20 mouse cellular contexts compared by ENCODE assay signal in genomic region chr7:25645074-25645473, GRCm38 (mm10). TPM values are rescaled to one million over a fixed set of nuclear protein-coding genes. Genes with fewer than 3 reads are reported as not detected.
DNase-seq lines count a peak whose midpoint lies in the region; ATAC-seq and TF ChIP-seq lines count a peak whose summit lies in the region.
"Had no signal": no experiment of that assay in that cellular context is flagged by ENCODE, and none has a peak within 500 bp of the region (broad histone marks: within the 10 kb centered on the region; RNA-seq: fewer than 3 reads in every experiment).

No protein-coding gene starts in this region.

- TF ChIP-seq EP300 in stomach, postnatal 0 days (optimal IDR thresholded peaks at IDR 0.05) = no peak

- no peak overlapping the region for H3K27ac ChIP-seq in stomach, embryonic 16.5 days (ENCODE audit: low read length)
- H3K27ac ChIP-seq in stomach, postnatal 0 days (replicated peaks) = no peak overlapping the region
- H3K27ac ChIP-seq in kidney, embryonic 16.5 days (ENCODE audit: low read length) = peak overlapping the region; percentile 32; the same call in 1 of the 2 replicates
- H3K27ac ChIP-seq: forebrain, embryonic 15.5 days; hindbrain, embryonic 15.5 days; neural tube, embryonic 12.5 days had no signal

- 60% methylated on average over 14 of the region's 14 CpGs for WGBS in stomach, embryonic 16.5 days
- WGBS in stomach, postnatal 0 days = 52% methylated on average over 14 of the region's 14 CpGs
- WGBS in kidney, embryonic 16.5 days = 32% methylated on average over 14 of the region's 14 CpGs

- H3K9ac ChIP-seq in stomach, embryonic 16.5 days (ENCODE audit: low read length) = 0 out of 2 replicates have a peak overlapping the region, but pooled peaks have one; percentile 35
- H3K9ac ChIP-seq in stomach, postnatal 0 days (ENCODE audit: low read length) = no peak overlapping the region
- no peak overlapping the region for H3K9ac ChIP-seq in kidney, embryonic 16.5 days (replicated peaks; ENCODE audit: low read length)
- H3K9ac ChIP-seq: forebrain, embryonic 15.5 days; hindbrain, embryonic 15.5 days; lung, embryonic 14.5 days; neural tube, embryonic 12.5 days had no signal

- no peak overlapping the region for H3K4me3 ChIP-seq in stomach, embryonic 16.5 days (replicated peaks; ENCODE audit: low read length)
- H3K4me3 ChIP-seq in stomach, postnatal 0 days (ENCODE audit: low read depth, low read length) = no peak overlapping the region
- H3K4me3 ChIP-seq in kidney, embryonic 16.5 days (ENCODE audit: low read length) = no peak overlapping the region
- H3K4me3 ChIP-seq: forebrain, embryonic 15.5 days; hindbrain, embryonic 15.5 days; neural tube, embryonic 12.5 days had no signal

- no peak for TF ChIP-seq CTCF in stomach, postnatal 0 days (IDR thresholded peaks at IDR 0.05; ENCODE audit: low read depth)

- no peaks in the 10 kb centered on the region for H3K4me1 ChIP-seq in stomach, embryonic 16.5 days (ENCODE audit: control insufficient read depth, insufficient read depth, low read length)
- H3K4me1 ChIP-seq in stomach, postnatal 0 days (replicated peaks; ENCODE audit: control insufficient read depth, insufficient read depth) = no peaks in the 10 kb centered on the region
- H3K4me1 ChIP-seq in kidney, embryonic 16.5 days (ENCODE audit: insufficient read depth, low read length) = peaks cover 5% of the 10 kb centered on the region; the same call in 1 of the 2 replicates
- H3K4me1 ChIP-seq: forebrain, embryonic 15.5 days; hindbrain, embryonic 15.5 days; neural tube, embryonic 12.5 days had no signal

- H3K27me3 ChIP-seq in stomach, embryonic 16.5 days (ENCODE audit: control insufficient read depth, insufficient read depth, low read length) = no peaks in the 10 kb centered on the region
- H3K27me3 ChIP-seq in stomach, postnatal 0 days (ENCODE audit: control insufficient read depth, insufficient read depth, low read length) = no peaks in the 10 kb centered on the region
- no peaks in the 10 kb centered on the region for H3K27me3 ChIP-seq in kidney, embryonic 16.5 days (ENCODE audit: insufficient read depth, low read length)
- H3K27me3 ChIP-seq: forebrain, embryonic 15.5 days; hindbrain, embryonic 15.5 days; neural tube, embryonic 12.5 days; Patski had no signal

- H3K36me3 ChIP-seq in stomach, embryonic 16.5 days (ENCODE audit: control insufficient read depth, insufficient read depth, low read length) = no peaks in the 10 kb centered on the region
- H3K36me3 ChIP-seq in stomach, postnatal 0 days (ENCODE audit: control insufficient read depth, insufficient read depth, low read length) = no peaks in the 10 kb centered on the region
- no peaks in the 10 kb centered on the region for H3K36me3 ChIP-seq in kidney, embryonic 16.5 days (ENCODE audit: insufficient read depth, low read length)
- H3K36me3 ChIP-seq: forebrain, embryonic 15.5 days had no signal

- no peak for ATAC-seq in stomach, embryonic 16.5 days (ENCODE audit: insufficient read depth, low FRiP score)
- no peak for ATAC-seq in stomach, postnatal 0 days (ENCODE audit: low FRiP score, low TSS enrichment)
- peak; percentile 63 for ATAC-seq in kidney, embryonic 16.5 days (ENCODE audit: low FRiP score, low TSS enrichment)
- ATAC-seq: forebrain, embryonic 15.5 days; intestine, postnatal 0 days; Patski had no signal

- H3K4me2 ChIP-seq in stomach, embryonic 16.5 days (ENCODE audit: low read depth, low read length) = no peak overlapping the region
- H3K4me2 ChIP-seq in stomach, postnatal 0 days (replicated peaks; ENCODE audit: low read depth) = no peak overlapping the region
- H3K4me2 ChIP-seq in kidney, embryonic 16.5 days (replicated peaks; ENCODE audit: low read depth, low read length) = no peak overlapping the region
- H3K4me2 ChIP-seq: forebrain, embryonic 15.5 days; hindbrain, embryonic 15.5 days; liver, embryonic 11.5 days; lung, embryonic 14.5 days; neural tube, embryonic 12.5 days had no signal

- H3K9me3 ChIP-seq in stomach, embryonic 16.5 days (replicated peaks; ENCODE audit: control insufficient read depth, low read length) = no peaks in the 10 kb centered on the region
- no peaks in the 10 kb centered on the region for H3K9me3 ChIP-seq in stomach, postnatal 0 days (ENCODE audit: control insufficient read depth, low read length)
- no peaks in the 10 kb centered on the region for H3K9me3 ChIP-seq in kidney, embryonic 16.5 days (ENCODE audit: low read length)
- H3K9me3 ChIP-seq: forebrain, embryonic 15.5 days; hindbrain, embryonic 15.5 days; neural tube, embryonic 12.5 days had no signal

- no peak for DNase-seq in stomach, postnatal 0 days (ENCODE audit: low spot score)
- DNase-seq in gonadal fat pad, adult 2 months (ENCODE audit: low read depth) = peak; percentile 95
- DNase-seq in thymus, postnatal 25 days = peak; percentile 49
- DNase-seq in layer of hippocampus, postnatal 36 days = no peak
- DNase-seq in right cerebral cortex, postnatal 14 days = no peak
- no peak for DNase-seq in layer of hippocampus, adult 8-10 months (ENCODE audit: low spot score in 2 of 2)
- DNase-seq: B cell, adult 2 months; lung, embryonic 14.5 days; spleen, adult 18-20 months had no signal

RNA-seq across cellular contexts. Expression of gene Bckdha, which starts 13.7 kb away (rescaled TPM):
- 54.1 and 54.4 TPM in 2 replicates for polyA plus RNA-seq in stomach, embryonic 16.5 days (2015; fragmentation: Nextera tagmentation; extraction: Ambion mirVana)
- polyA plus RNA-seq in stomach, postnatal 0 days (2015; fragmentation: Nextera tagmentation; extraction: Ambion mirVana) = 63.8 and 70.3 TPM in 2 replicates
- polyA plus RNA-seq in gonadal fat pad, adult 2 months (2012; rRNA removed) = 199 and 232 TPM in 2 replicates
- 90.3 and 91.7 TPM in 2 replicates for polyA plus RNA-seq in kidney, embryonic 16.5 days (2015; fragmentation: Nextera tagmentation; extraction: Ambion mirVana)
- 10 to 100 TPM; 36.7 to 38.3 TPM for total RNA-seq in layer of hippocampus, postnatal 36 days (2021)
- 10 to 100 TPM; 34.4 to 42.3 (median 39.3) TPM for total RNA-seq in layer of hippocampus, adult 8-10 months (2022)

RNA-seq across cellular contexts. Expression of gene Exosc5, which starts 13.9 kb away (rescaled TPM):
- polyA plus RNA-seq in stomach, embryonic 16.5 days (2015; fragmentation: Nextera tagmentation; extraction: Ambion mirVana) = 70.0 and 73.0 TPM in 2 replicates
- polyA plus RNA-seq in stomach, postnatal 0 days (2015; fragmentation: Nextera tagmentation; extraction: Ambion mirVana) = 63.8 and 65.1 TPM in 2 replicates
- 54.8 and 66.2 TPM in 2 replicates for polyA plus RNA-seq in gonadal fat pad, adult 2 months (2012; rRNA removed)
- polyA plus RNA-seq in kidney, embryonic 16.5 days (2015; fragmentation: Nextera tagmentation; extraction: Ambion mirVana) = 90.0 and 92.6 TPM in 2 replicates
- total RNA-seq in layer of hippocampus, postnatal 36 days (2021) = 10 to 100 TPM; 28.6 to 28.7 TPM
- total RNA-seq in layer of hippocampus, adult 8-10 months (2022) = 10 to 100 TPM; 23.1 to 32.2 (median 27.5) TPM

RNA-seq across cellular contexts. Expression of gene B3gnt8, which starts 18.6 kb away (rescaled TPM):
- polyA plus RNA-seq in stomach, embryonic 16.5 days (2015; fragmentation: Nextera tagmentation; extraction: Ambion mirVana) = 12.2 and 13.6 TPM in 2 replicates
- 5.8 and 6.5 TPM in 2 replicates for polyA plus RNA-seq in stomach, postnatal 0 days (2015; fragmentation: Nextera tagmentation; extraction: Ambion mirVana)
- 13.8 and 15.5 TPM in 2 replicates for polyA plus RNA-seq in gonadal fat pad, adult 2 months (2012; rRNA removed)
- polyA plus RNA-seq in kidney, embryonic 16.5 days (2015; fragmentation: Nextera tagmentation; extraction: Ambion mirVana) = 14.2 and 15.0 TPM in 2 replicates
- total RNA-seq in layer of hippocampus, postnatal 36 days (2021) = 1 to 10 TPM; 1.6 to 1.8 TPM
- total RNA-seq in layer of hippocampus, adult 8-10 months (2022) = 1 to 10 TPM in 3 of 4 experiments, under 1 TPM in 1; 0.66 to 2.0 (median 1.7) TPM

RNA-seq across cellular contexts. Expression of gene Dmac2, which starts 25.9 kb away (rescaled TPM):
- polyA plus RNA-seq in stomach, embryonic 16.5 days (2015; fragmentation: Nextera tagmentation; extraction: Ambion mirVana) = 36.4 and 36.8 TPM in 2 replicates
- polyA plus RNA-seq in stomach, postnatal 0 days (2015; fragmentation: Nextera tagmentation; extraction: Ambion mirVana) = 25.4 and 29.2 TPM in 2 replicates
- 28.5 and 28.9 TPM in 2 replicates for polyA plus RNA-seq in gonadal fat pad, adult 2 months (2012; rRNA removed)
- 61.8 and 64.7 TPM in 2 replicates for polyA plus RNA-seq in kidney, embryonic 16.5 days (2015; fragmentation: Nextera tagmentation; extraction: Ambion mirVana)
- total RNA-seq in layer of hippocampus, postnatal 36 days (2021) = 10 to 100 TPM; 50.1 to 51.4 TPM
- total RNA-seq in layer of hippocampus, adult 8-10 months (2022) = 10 to 100 TPM; 49.8 to 61.0 (median 52.2) TPM

RNA-seq across cellular contexts. Expression of gene Erich4, which starts 29.4 kb away (rescaled TPM):
- polyA plus RNA-seq in stomach, embryonic 16.5 days (2015; fragmentation: Nextera tagmentation; extraction: Ambion mirVana) = 2.9 and 4.2 TPM in 2 replicates
- polyA plus RNA-seq in stomach, postnatal 0 days (2015; fragmentation: Nextera tagmentation; extraction: Ambion mirVana) = 0.22 TPM in 1 of 2 replicates, not detected in the other
- 0.20 and 0.33 TPM in 2 replicates for polyA plus RNA-seq in gonadal fat pad, adult 2 months (2012; rRNA removed)
- polyA plus RNA-seq in kidney, embryonic 16.5 days (2015; fragmentation: Nextera tagmentation; extraction: Ambion mirVana) = 4.5 and 5.5 TPM in 2 replicates
- total RNA-seq in layer of hippocampus, postnatal 36 days (2021) = under 1 TPM in 1 of 2 experiments, not detected in 1; 0.40 TPM
- total RNA-seq in layer of hippocampus, adult 8-10 months (2022) = not detected
- total RNA-seq: gastrocnemius, adult 18-20 months; layer of hippocampus, postnatal 10 days; left cerebral cortex, postnatal 36 days had no signal
- polyA plus RNA-seq: forebrain, embryonic 15.5 days; hindbrain, embryonic 15.5 days; liver, embryonic 11.5 days; lung, embryonic 14.5 days; neural tube, embryonic 12.5 days; Patski had no signal

Comparison
In these comparisons a context has a peak if more than half of its experiments do, and no peak if none do; other contexts are left out.
1. DNase-seq: peak in gonadal fat pad, adult 2 months (single experiment) and thymus, postnatal 25 days (single experiment); none in stomach, postnatal 0 days (single experiment), layer of hippocampus, postnatal 36 days (0 of 2), right cerebral cortex, postnatal 14 days (single experiment) and layer of hippocampus, adult 8-10 months (0 of 2).